ENCODE assay signal across 22 mouse cellular contexts in genomic region chr6:101103506-101103905, GRCm38 (mm10).
DNase-seq lines count a peak whose midpoint lies in the region; ATAC-seq and TF ChIP-seq lines count a peak whose summit lies in the region.
"Had no signal": no experiment of that assay in that cellular context is flagged by ENCODE, and none has a peak within 500 bp of the region (broad histone marks: within the 10 kb centered on the region; RNA-seq: fewer than 3 reads in every experiment).

No protein-coding gene starts in this region.

- no peak overlapping the region for H3K4me2 ChIP-seq in kidney, embryonic 16.5 days (replicated peaks; ENCODE audit: low read depth, low read length)
- H3K4me2 ChIP-seq in liver, postnatal 0 days (ENCODE audit: low read depth, low read length) = no peak overlapping the region
- H3K4me2 ChIP-seq: forebrain, embryonic 13.5 days; heart, embryonic 11.5 days; hindbrain, embryonic 12.5 days; hindbrain, embryonic 15.5 days had no signal

- peaks cover 23% of the 10 kb centered on the region for H3K4me1 ChIP-seq in kidney, embryonic 16.5 days (ENCODE audit: insufficient read depth, low read length)
- H3K4me1 ChIP-seq in liver, adult 2 months (ENCODE audit: control insufficient read depth, insufficient read depth, low read length) = peaks cover 7% of the 10 kb centered on the region
- 0 out of 2 replicates have a peak, but pooled peaks cover 5% of the 10 kb centered on the region for H3K4me1 ChIP-seq in liver, postnatal 0 days (ENCODE audit: insufficient read depth)
- H3K4me1 ChIP-seq: forebrain, embryonic 10.5 days; hindbrain, embryonic 12.5 days had no signal

- H3K4me3 ChIP-seq in kidney, embryonic 16.5 days (ENCODE audit: low read length) = no peak overlapping the region
- no peak overlapping the region for H3K4me3 ChIP-seq in liver, adult 2 months (ENCODE audit: insufficient read depth, low read depth, low read length)
- no peak overlapping the region for H3K4me3 ChIP-seq in liver, postnatal 0 days (ENCODE audit: low read depth, low read length)
- H3K4me3 ChIP-seq: forebrain, embryonic 10.5 days; forebrain, embryonic 13.5 days; hindbrain, embryonic 12.5 days; hindbrain, embryonic 15.5 days had no signal

- no peak overlapping the region for H3K27ac ChIP-seq in kidney, embryonic 16.5 days (ENCODE audit: low read length)
- H3K27ac ChIP-seq in liver, adult 2 months (replicated peaks; ENCODE audit: insufficient read depth, low read depth, low read length) = no peak overlapping the region
- no peak overlapping the region for H3K27ac ChIP-seq in liver, postnatal 0 days (ENCODE audit: low read depth)
- H3K27ac ChIP-seq: forebrain, embryonic 10.5 days; forebrain, embryonic 13.5 days; hindbrain, embryonic 12.5 days; hindbrain, embryonic 15.5 days had no signal

- WGBS in kidney, embryonic 16.5 days = 87% methylated on average over 6 of the region's 6 CpGs
- 75% methylated on average over 6 of the region's 6 CpGs for WGBS in liver, adult 2 months
- 81% methylated on average over 6 of the region's 6 CpGs for WGBS in liver, postnatal 0 days (ENCODE audit: insufficient replicate concordance)

- H3K79me2 ChIP-seq in liver, adult 2 months (ENCODE audit: control insufficient read depth, insufficient read depth, low read length) = no peaks in the 10 kb centered on the region

- DNase-seq in kidney, adult 11 months = peak; percentile 11
- peak; percentile 17 to 22 for DNase-seq in kidney, adult 8-10 months
- no peak for DNase-seq in kidney, postnatal 10 days
- peak; percentile 32 for DNase-seq in liver, adult 2 months (ENCODE audit: extremely low read depth, low read depth, low spot score)
- no peak for DNase-seq in liver, postnatal 0 days
- DNase-seq: adrenal gland, postnatal 10 days; adrenal gland, postnatal 36 days; B cell, adult 2 months; cerebellum, adult 18-20 months; cerebellum, adult 9-10 months; cerebellum, postnatal 14 days; gastrocnemius, postnatal 10 days; heart, adult 11 months had no signal

- TF ChIP-seq POLR2A in liver, adult 2 months (IDR thresholded peaks at IDR 0.05; ENCODE audit: extremely low read depth, insufficient read depth, low read length) = no peak

- TF ChIP-seq EP300 in liver, postnatal 0 days (IDR thresholded peaks at IDR 0.05; ENCODE audit: low read depth) = no peak

- no peaks in the 10 kb centered on the region for H3K36me3 ChIP-seq in kidney, embryonic 16.5 days (ENCODE audit: insufficient read depth, low read length)
- no peaks in the 10 kb centered on the region for H3K36me3 ChIP-seq in liver, adult 2 months (ENCODE audit: control insufficient read depth, insufficient read depth, low read length)
- no peaks in the 10 kb centered on the region for H3K36me3 ChIP-seq in liver, postnatal 0 days (replicated peaks; ENCODE audit: insufficient read depth, low read length)
- H3K36me3 ChIP-seq: forebrain, embryonic 10.5 days; G1E; hindbrain, embryonic 12.5 days; hindbrain, embryonic 15.5 days had no signal

- no peak for ATAC-seq in kidney, embryonic 16.5 days (ENCODE audit: low FRiP score, low TSS enrichment)
- ATAC-seq in liver, postnatal 0 days = no peak
- ATAC-seq: forebrain, embryonic 13.5 days; forebrain, embryonic 16.5 days; Patski had no signal

- H3K27me3 ChIP-seq in kidney, embryonic 16.5 days (ENCODE audit: insufficient read depth, low read length) = 0 out of 2 replicates have a peak, but pooled peaks cover under 1% of the 10 kb centered on the region
- no peaks in the 10 kb centered on the region for H3K27me3 ChIP-seq in liver, adult 2 months (ENCODE audit: control insufficient read depth, insufficient read depth, low read length)
- no peaks in the 10 kb centered on the region for H3K27me3 ChIP-seq in liver, postnatal 0 days (ENCODE audit: insufficient read depth, low read length)
- H3K27me3 ChIP-seq: forebrain, embryonic 13.5 days; hindbrain, embryonic 12.5 days; hindbrain, embryonic 15.5 days had no signal

- no peak for TF ChIP-seq CTCF in liver, adult 2 months (IDR thresholded peaks at IDR 0.05; ENCODE audit: low read depth, low read length)
- no peak for TF ChIP-seq CTCF in liver, postnatal 0 days (IDR thresholded peaks at IDR 0.05; ENCODE audit: low read depth)

- H3K9me3 ChIP-seq in kidney, embryonic 16.5 days (ENCODE audit: low read length) = no peaks in the 10 kb centered on the region
- H3K9me3 ChIP-seq in liver, postnatal 0 days (ENCODE audit: low read length) = no peaks in the 10 kb centered on the region
- H3K9me3 ChIP-seq: forebrain, embryonic 10.5 days; forebrain, embryonic 13.5 days; hindbrain, embryonic 12.5 days; hindbrain, embryonic 15.5 days had no signal

- H3K9ac ChIP-seq in kidney, embryonic 16.5 days (replicated peaks; ENCODE audit: low read length) = no peak overlapping the region
- H3K9ac ChIP-seq in liver, adult 2 months (ENCODE audit: low read depth, low read length) = no peak overlapping the region
- no peak overlapping the region for H3K9ac ChIP-seq in liver, postnatal 0 days (replicated peaks)
- H3K9ac ChIP-seq: forebrain, embryonic 13.5 days; hindbrain, embryonic 12.5 days; hindbrain, embryonic 15.5 days had no signal

Comparison
In these comparisons a context has a peak if more than half of its experiments do, and no peak if none do; other contexts are left out.
1. DNase-seq: peak in kidney, adult 11 months (single experiment), kidney, adult 8-10 months (2 of 2) and liver, adult 2 months (single experiment); none in kidney, postnatal 10 days (single experiment) and liver, postnatal 0 days (single experiment).